Mouse (Mus musculus): ENCODE results near the gene Traf2.

The Traf2 gene

DNA sequence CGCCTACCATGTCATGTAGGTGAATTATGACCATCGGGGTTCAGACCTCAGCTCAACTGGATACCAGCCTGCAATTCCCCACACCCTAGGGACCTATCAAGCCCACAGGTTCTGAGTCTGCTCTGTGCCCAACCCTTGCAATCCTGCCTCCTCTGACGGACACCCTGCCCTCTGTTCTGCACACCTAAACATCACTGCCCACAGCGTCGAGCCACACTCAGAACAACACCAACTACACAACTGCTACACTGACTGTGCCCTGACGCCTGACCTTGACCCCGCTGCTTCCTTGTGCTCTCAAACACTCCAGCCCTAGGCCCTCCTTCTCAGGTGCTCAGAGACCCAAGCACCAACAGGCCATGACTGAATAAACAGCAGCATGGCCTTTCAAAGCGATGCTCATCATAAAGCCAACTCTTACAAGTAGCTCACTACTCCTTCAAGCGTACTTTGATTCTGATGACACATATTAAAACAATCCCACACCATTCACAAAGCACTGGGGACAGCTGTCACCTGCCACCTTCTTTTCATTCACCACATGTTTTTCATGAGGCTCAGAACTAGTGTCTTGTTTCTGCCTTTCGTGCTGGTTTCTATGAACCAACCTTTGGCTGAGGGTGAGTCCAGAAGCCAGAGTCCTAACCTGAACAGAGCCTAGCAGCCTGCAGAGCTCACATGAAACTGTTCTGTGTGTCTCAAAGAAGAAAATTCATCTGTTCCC lies 4.9 kb downstream of the Traf2 start:
- DNase-seq, result no peak

DNA sequence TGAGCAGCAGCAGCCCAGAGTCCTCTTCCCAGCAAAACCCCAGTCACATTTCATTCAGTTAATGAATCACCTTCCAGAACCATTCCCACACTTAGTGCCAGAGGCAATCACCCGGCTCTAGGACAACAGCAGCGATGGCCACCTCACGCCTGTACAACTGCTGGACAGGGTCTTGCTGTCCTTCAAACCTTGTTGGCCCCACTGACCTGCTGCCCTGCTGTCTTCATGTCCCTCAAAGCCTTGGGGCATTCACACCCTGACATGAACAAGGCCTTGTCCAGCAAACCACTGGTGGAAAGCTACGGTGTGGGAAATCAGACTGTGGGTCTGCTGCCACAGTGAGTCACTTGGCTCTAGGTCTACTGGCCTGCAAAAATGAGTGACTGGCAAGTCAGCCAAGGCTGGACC lies 6.2 kb downstream of the Traf2 start:
- DNase-seq, result no peak

DNA sequence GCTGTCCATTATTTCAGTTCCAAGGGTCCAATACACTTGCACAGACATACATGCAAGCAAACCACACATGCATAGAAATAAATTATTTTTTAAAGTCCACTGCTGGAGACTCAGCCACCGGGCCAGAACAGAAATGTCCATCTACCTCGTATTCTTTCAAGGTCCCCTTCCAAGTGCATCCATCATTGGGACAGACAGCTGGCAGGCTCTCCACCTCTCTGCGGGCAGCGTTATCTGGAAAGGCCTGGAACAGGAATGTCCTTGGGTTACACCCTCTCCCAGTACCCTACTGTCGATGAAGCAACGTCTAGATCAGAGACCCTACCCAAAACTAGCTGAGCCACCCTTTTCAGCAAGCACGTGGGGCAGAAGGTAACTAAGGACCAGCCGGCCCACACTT lies 10.2 kb downstream of the Traf2 start:
- DNase-seq, result no peak

DNA sequence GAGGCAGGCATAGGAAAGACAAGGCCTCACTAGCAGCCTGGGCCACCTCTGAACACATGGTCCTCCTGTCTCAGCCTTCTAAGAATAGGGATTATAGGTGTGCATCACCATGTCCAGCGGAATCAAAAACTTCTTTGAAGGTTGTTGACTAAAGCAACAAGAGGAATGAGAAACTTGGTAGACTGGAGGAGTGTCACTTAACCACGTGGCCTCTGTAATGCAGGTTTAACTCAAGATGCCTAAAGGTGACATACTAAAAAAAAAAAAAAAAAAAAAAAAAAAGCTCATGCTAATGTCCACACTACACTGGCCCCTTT lies 11.9 kb downstream of the Traf2 start:
- DNase-seq, result no peak

DNA sequence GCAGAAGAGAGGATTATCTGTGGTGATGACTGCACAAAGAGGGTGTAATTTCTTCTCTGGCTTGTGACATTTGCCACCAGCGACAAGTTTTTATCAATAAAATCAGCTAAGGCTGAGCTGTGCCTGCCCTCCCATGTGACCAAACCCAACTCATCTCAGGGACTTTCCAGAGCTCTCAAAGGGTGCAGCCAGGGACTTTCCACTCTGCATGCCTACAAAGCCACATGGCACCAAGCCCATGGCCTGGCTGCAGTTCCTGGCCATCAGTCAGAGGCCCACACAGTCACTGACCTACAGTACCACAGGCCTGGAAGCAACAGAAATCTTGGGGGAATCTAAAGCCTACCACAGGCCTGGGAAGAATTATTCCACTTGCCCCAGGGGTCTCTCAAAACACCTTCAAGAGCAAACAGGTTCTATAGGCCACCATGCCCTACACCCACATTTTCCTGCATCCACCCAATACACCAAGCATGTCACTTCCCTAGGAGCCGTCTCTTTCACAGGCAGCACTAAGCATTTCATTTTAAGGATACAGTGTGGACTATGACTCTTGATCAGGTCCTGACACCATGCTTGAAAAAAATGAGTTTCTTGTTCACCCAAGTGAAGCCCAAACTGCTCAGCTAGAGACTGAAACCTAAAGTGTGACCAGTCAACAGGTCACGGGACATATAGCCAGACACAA lies 12.4 kb downstream of the Traf2 start:
- peak; percentile 59 to 72 for DNase-seq

DNA sequence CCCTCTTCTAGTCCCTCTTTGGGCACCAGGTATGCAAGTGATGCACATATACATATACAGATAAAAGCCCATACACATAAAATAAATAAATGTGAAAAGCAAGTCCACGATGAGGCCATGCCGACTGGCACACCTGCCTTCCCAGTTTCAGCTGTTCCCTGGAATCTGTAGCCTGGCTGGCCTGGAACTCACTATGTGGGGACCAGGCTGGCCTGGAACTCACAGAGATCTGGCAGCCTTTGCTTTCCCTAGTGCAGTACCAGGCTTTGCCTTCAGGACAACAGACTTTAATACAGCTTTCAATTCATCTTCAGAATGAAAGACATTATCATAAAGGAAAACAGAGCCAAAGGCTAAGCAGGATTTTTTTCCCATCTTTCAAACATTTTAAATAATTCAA lies 13.0 kb downstream of the Traf2 start:
- DNase-seq, result no peak

DNA sequence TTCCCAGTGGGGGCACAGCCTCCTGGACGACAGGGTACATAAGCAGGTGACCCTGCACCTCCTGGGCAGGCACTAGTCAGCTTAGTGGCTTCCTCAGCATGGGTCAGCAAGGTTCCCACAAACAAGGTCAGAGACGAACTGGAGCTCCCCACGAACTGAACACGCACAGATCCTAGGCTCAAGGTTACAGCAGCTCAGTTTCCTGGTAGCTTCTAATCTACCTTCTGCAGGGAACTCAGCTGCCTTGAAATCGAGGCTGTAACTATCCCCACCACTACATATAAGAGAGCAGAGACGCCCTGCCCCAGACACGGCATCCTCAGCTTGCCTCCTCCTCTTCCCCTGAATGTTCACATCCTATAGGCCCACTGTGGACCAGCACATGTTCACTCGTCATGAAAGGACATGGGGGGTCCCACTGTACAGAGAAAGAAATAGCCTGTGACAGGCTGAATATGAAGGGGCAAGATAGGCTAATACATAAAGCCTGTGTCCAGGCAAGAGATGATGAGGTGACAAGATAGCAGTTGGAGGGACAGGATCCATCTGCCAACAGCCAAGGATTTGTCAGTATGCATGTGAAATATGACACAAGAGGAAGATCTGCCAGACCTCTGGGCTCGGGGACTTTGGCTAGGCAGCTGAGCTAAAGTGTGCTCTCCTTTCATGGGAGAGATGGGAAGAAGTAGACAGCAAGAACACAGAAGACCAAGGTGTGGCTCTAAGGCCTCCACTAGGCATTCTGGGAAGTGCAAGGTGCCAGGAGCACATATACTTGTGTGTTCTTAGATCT lies 20.0 kb downstream of the Traf2 start:
- no peak for DNase-seq

DNA sequence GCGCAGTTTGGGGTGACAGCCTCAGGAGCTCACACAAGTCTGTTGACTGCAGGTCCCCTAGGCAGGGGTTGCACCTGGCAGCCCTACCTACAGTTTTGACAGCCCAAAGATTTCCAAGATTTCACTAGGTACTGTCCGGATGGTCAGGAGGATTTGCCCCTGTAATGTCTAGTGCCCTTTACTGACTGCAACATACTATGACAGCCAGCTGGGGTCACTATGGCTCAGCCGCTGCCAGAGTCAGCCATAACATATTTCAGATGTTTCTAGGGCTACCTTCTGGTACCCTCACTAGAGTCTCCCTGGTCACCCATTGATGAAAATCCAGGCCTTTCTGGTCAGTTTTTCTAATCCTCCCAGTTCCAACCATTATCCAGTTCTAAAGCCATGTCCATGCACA lies 36.8 kb downstream of the Traf2 start:
- no peak for DNase-seq

DNA sequence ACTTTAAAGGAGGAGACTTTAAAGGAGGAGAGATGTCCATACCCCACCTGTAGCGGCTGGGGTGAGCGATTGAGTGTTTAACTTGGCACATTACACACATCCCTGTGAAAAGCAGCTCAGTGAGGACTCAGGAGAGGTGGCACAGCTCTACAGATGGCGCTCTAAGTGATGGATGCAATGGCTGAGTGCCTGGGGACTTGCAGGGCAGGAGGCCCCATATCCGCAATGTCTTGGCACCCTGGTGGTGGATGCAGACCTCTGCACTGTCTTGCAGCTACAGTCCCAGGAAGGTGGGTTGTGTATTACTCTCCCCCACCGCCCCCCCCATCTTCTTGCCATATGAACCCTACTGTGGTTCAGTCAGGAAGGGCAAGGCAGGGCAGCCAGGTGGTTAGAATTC lies 39.8 kb downstream of the Traf2 start:
- peak; percentile 41 to 63 for DNase-seq

DNA sequence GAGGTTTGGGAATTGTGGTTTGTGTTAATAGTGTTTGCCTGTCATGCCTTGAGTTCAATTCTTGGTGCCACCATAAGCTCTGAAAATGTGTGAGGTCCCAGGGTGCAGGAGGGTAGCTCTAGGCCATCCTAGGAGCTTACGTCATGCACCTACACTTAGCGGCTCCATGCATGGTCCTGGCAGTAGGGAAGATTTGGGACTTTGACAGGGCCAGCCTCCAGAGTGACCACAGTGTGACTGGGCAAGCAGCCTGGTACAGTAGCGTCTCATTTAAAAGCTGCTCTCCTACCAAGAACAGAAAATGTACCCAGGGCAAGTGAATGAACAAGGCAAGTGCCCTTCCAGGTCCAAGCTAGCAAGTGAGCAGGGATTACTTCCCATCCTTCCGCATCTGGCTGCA lies 40.9 kb downstream of the Traf2 start:
- DNase-seq, result no peak

DNA sequence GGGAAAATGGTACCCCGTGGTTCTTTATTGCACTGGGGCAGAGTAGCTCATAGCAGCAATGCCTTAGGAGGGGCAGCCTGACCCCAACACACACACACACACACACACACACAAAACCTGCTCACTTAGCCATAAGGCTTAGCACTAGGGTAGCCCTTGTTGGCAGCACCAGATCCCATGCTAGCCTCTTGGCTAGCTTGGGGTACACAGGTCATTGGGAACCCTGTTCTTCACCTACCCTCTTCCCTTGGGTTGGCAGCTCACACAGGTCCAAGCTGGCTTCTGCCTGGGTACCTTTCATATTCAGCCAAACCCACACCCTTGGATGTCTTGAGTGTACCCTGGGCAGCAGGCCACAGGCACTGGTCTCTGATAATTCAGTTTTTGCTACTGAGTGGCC lies 41.7 kb downstream of the Traf2 start:
- no peak for DNase-seq

DNA sequence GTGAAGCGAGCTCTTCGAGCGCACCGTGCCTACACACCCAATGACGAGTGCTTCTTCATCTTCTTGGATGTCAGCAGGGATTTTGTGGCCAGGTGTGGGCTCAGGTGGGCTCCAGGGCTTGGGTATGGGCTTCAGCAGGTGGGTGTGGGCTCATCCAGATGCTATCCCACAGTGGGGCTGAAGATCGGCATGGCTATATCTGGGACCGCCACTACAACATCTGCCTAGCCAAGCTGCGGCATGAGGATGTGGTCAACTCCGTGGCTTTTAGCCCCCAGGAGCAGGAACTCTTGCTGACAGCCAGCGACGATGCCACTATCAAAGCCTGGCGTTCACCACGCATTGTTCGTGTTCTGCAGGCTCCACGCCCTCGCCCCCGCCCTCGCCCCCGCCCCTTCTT lies 42.2 kb downstream of the Traf2 start:
- no peak for DNase-seq

DNA sequence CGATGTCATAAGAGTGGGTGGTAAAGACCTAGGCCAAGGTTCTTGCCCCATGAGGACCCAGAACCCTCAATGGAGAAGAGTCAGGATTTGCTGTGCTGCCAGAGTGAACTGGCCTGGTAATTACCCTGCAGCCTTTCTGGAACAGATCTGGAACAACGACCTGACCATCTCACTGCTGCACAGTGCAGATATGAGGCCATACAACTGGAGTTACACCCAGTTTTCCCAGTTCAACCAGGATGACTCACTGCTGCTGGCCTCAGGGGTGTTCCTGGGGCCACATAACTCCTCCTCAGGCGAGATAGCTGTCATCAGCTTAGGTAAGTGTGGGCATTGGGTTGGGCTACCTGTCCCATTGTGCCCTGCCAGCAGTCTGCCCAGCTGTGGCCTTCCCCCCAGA lies 44.0 kb downstream of the Traf2 start:
- DNase-seq, result no peak

DNA sequence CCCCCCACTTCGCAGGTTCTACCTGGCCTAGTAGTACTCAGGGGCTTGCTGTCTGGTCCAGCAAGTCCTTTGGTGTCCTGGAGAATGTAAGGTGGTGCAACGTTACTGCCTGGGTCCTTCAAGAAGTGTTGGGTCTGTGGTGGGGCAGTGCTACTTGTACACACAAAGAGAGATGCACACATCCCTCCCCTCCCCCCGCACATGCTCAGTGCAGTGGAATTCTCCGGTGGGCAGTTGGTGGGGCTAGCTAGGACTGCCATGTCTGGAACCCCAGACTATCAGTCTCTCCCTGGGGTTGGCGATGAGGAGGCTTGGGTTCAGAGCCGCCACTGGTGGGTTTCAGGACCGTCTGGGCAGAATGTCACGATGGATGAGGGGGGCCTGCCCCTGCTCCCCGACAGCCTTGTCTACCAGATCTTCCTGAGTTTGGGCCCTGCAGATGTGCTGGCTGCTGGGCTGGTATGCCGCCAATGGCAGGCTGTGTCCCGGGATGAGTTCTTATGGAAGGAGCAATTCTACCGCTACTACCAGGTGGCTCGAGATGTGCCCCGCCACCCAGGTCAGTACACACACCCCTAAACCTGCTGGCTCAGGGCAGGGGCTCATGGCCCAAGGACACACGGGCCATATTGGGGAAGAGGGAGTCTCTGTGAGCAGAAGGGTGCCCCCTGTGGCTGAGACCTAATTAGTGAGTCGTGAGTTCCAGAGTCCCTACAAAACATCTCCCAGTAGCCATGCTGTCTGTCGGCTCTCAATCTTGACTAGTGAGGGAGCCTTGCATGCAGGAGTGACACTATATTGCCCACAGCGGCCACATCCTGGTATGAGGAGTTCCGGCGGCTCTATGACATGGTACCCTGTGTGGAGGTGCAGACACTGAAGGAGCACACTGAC lies 44.9 kb downstream of the Traf2 start, which contains the start of gene C8g:
TSS of gene C8g (minus strand) at position 127 of the 894 bp plus-strand sequence.
- no peak for DNase-seq

DNA sequence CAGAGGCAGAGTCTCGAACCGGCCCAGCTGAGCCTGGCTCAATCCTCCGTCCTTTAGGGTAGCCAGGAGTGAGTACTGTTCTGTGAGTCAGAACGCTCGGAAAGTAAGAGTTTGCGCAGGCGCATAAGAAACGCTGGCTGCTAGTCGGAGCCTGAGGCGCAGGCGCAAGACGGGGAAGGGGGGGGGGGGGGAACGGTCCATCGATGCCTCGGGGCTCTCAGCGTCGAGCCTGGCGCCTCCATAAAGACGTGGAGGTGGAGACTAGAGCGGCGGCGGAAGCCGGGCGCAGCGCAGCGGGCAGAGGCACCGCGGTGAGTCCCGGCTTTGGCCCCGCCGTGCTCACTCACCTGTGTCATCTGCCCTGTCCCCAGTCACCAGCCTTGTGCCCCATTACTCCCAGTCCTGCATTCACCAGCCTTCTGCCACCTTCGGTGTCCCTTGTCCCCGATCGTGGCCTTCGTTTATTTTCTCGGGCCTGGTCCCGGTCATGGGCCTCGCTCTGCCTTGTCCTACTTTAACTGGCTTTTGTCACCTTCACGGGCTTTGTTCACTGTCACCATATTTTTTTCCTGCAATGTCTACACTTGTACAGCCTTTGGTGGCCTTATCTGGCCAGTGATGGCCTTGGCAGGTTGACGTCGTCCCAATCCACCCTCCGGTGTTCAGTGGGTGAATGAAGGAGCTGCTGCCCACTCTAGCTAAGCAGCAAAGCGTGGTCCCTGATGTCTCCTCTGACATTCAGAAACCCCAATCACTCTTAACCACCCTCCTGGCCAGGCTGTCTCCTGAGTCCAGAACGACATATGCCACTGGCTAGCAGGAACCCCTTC lies 45.9 kb downstream of the Traf2 start, which contains the start of gene Fbxw5:
TSS of gene Fbxw5 (plus strand) at position 175 of the 830 bp plus-strand sequence.
- DNase-seq, result peak; percentile 87 to 91

DNA sequence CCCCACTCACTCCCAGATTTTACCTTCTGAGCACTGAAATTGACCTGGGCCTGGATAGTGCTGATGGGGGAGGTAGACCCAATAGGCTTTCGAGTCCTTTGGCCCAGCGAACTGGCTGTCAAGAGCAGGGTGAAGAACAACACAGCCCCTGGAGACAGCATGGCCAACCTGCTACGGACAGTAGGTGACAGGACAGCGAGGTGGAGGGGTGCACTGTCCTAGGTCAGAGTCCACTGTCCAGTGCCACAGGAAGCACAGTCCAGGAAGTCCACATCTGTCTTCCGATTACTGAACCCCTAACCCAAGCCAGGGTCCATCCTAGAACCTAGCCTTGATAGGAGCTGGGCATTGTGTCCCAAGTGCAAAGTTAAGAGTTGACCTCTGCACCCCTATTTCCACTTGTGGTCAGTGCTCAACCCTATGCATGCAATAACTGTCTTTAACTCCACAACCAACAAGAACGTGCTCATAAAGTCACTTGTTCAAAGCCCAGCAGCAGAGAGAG lies 46.6 kb downstream of the Traf2 start:
- DNase-seq, result no peak

DNA sequence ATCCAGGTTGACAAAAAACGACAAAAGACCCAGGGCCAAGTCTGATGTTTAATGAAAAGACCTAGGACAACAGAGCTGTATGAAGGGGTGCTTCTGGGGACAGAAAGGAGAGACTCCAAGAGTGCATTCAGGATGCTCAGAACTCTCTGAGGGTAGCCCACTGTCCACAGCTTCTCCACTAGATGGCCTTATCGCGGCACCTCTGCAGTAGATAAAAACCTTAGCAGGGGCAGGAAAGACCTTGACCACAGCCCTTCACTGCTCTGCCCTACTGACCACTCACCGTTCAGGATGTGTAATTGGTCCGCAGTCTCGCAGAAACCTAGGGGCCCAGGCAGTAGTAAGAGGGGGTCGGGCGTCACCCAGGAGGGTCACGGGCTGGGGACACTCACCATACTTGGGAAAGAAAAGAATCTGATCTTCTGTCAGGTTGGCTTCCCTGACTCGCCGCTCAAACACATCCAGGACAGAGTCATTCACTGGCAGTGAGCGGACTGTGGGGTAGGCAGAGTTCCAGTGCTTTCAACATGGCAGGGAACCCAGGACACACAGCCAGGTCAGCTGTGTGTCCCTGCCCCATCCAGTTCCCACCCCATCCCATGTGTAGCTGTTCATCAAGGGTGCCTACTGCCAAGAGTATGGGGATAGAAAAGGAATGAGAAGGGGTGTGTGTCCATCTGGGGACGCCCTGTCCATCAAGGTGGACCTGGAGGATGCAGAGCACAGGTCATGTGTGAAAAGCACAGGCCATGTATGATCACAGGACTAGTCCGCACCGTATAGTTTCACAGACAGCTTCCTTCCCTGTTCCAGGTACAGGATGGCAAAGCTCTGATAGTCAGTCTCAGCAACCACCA lies 47.9 kb downstream of the Traf2 start:
- no peak for DNase-seq

DNA sequence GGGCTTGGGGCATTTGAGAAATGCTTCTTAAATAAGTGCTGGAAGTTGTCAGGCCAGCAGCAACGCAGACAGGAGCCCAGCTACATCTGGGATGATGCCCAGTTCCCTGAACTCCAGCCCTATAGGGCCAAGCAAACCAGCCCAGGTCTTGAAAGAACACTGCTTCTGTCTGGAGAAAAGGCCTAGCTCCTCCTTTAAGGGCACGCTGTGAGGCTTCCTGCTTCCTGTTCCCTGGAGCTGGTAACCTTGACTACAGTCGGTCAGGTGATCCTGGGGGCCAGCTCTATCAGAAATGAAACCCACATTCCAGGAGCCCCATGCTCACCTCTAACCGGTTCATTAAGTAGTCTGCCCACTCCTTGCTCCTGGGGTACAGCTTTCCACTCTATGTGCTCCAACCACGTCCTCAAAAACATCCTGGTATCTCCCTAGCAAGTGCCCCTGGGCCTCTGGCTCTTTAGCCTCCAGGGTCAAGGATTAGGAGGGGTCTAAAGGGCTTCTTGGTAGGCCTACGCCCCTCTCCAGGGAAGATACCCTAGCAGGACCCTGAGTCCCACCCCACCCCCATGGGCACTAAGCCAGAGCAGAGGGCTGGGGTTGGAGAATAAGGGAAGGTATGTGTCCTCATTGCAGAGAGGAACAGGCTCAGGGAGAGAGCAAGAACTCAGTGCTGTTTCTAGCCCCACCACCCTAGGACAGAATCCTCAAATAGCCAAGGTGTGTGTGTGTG lies 48.7 kb downstream of the Traf2 start:
- no peak for DNase-seq

DNA sequence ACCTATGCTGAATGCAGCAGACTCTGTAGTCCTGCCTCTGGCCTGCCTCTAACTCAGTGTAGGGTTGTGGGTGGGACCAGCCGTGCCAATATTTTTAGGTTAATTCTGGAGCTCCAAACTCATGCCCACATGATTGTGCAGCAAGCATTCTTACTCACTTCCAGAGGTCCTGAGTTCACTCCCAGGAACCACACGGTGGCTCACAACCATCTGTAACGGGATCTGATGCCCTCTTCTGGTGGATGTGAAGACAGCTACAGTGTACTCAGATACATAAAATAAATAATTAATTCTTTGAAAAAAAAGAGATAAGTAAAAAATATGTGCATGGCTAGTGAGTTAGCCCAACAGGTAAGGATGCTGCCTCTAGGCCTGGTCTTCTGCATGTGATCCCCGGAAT lies 50.3 kb downstream of the Traf2 start:
- DNase-seq, result no peak

DNA sequence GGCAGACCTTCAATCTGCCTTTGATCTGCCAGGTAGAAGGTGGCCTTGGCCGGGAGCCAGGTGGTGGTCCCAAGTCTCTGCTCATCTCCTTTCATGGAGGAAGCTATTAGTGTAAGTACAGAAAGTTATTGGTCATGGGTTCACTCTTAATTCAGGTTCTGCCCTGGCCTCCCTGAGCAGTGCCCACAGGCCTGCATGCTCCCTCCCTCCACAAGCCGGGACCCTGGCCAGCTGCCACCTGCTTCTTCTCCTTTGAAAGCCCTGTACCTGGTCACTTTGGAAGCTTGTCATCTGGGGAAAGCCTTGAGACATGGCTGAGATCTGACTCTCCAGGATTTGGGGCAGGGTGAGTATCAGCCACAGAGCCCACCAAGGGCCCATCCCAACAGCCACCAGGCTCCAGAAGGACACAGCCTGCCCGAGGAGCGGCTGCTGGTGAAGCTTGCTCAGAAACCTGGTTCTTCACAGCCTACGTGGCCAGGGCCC lies 53.2 kb downstream of the Traf2 start, which contains the start of gene Lcn12:
TSS of gene Lcn12 (minus strand) at position 436 of the 486 bp plus-strand sequence.
- DNase-seq, result no peak

Measured in lung, postnatal 4 days (tissue).